Mouse (Mus musculus) erythroblast, adult 5-6 weeks (primary cell): ENCODE results near the gene Olfr155. TPM values are rescaled to one million over a fixed set of nuclear protein-coding genes. Genes with fewer than 3 reads are reported as not detected.

Experiments used
- ATAC-seq: replicated peaks from 2 replicates; pipeline ENCODE4 v1.8.0; 2016; ENCODE audit warnings: moderate number of reproducible peaks, mild to moderate bottlenecking, moderate TSS enrichment, inconsistent platforms; ENCODE audit not compliant: poor library complexity, low FRiP score, severe bottlenecking
- total RNA-seq, 2 experiments: library from RNA; stranded (forward) in 1 of 2; stranded (reverse) in 1 of 2; fragments of 150-400 nt in 1 of 2; fragments of 200-764, 138-1000 nt in 1 of 2; gene quantifications; 2 replicates each; pipeline versions ENCODE4 v1.2.3 to v1.2.4; 2015 to 2017; ENCODE audit warnings: low replicate concordance in 2 of 2

Olfr155 gene
- total RNA-seq, 2 experiments from 2014 or later: not detected

DNA sequence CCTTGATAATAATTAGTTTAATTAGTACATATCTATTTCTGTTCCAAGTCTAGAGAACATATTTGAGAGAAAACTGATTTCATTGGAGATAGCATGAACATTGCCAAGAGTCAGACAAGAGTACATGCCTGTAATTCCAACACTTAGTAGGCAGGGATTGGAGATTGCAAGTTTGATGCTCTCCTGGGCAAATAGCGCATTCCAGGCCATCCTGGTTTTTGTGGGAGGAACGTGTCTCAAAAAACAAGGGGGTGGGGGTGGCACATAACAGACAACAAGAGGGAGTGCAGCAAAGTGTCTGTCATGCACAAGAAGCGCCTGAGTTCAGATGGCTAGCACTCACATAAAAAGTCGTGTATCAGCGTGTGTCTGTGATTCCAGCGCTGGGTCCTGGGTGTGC lies 28.2 kb downstream of the Olfr155 start:
- ATAC-seq: no peak

DNA sequence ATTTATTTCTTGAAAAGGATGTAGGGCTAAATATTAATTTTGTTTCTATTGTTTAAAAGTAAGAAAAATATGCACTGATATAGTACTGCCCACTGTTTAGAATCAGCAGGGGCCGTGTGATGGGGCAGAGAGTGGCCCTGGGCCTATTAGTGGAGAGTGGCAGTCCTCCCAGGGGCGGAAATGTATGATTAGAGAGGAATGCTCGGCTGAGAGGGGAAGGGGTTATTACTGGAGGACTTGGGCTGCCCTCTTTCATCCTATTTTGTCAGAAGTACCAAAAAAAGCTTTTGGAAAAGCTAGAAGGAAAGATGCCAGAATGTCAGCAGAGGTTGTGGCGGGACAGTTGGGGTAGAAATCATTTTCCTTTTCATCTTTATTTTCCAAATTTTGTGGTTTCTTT lies 32.8 kb downstream of the Olfr155 start:
- ATAC-seq: no peak

DNA sequence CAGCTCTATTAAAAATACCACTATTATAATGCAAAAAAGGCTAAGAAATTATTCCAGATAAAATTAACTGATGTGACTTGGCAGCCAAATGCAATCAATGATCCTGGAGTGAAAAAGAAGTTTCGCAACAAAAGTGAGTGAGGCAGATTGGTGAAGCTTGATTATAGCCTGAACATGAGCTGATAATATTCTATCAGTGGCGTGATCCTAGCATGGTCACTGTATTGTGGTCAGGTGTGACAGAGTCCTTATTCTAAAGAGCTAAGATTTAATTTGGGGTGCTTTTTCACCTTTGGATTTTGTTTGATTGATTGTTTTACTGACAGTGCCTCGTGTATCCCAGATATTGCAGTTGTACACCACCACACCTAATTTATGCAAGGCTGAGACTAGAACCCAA lies 39.9 kb downstream of the Olfr155 start:
- ATAC-seq: no peak

DNA sequence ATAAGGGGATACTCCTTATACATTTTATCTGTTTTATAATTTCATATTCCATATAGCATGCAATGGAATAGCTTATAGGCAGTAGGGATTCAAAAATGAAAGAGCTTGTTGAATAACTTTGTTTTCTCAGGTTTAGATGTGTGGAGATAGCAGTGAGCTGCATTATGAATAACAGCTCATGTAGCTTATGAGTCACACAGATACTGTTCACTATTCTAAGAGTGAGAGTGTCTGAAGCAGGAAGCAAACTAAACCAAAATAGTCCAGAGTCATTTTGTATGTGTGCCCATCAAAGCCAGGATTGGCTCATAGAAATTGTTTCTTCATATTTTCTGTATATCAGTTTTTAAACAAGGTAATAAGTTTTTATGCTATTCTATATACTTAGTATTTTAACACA lies 45.8 kb downstream of the Olfr155 start:
- no peak for ATAC-seq

DNA sequence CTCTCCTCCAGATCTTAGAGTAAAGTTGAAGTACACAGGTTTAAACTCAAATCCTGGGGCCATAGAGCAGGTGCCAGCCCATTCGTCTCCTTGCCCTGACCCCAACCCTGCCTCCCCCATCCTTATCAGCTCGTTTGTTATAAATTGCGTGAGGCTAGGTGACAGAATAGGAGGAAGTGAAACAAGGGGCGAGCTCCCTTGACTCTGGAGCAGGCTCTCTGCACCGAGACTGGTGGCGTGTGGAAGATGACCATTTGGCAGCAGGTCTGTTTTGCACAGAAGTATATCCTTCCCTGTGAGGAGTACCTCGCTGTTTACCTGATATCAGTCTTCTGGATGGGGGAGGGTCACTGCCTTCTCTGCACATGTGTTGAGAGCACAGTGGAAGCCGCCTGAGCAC lies 47.8 kb downstream of the Olfr155 start:
- no peak for ATAC-seq

DNA sequence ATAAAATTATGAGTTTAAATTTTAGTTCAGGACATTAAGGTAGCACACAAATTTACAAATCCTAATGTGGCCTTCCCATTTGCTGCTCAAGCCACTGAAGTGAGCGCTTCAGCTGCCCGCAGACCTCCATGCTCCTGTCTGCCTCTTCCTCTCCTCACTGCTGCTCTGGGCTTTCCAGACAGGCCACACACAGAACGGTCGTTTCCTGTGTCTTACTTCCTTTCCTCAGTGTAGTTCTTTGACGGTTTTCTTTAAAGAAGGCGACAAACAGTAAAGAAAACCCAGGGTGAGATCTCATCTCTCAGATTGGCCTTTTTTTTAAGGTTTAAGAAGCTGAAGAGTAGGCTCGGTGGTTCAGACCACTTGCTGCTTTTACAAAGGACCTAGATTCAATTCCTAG lies 52.3 kb downstream of the Olfr155 start:
- ATAC-seq: no peak

DNA sequence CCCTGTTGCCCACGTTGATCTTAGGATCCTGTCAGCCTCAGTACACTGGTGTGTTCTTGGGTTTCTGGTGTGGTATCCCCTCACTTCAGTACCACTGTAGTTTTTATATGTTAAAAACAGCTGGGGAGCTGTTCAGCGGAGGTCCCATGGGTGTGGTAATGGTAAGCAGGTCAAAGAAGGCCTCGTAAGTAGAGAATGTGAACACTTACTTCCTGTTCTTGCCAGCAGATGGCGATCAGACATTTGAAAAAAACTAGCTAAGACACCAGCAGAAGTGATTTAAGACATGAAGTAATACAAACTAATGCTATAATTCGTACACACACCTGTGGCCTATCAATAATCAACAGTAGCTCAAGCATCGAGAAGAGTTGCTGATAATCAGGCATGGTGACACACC lies 55.1 kb downstream of the Olfr155 start:
- no peak for ATAC-seq

Other genes starting within 250 kb of the Olfr155 start
- gene Npr2, start 219.6 kb upstream of the Olfr155 start, total RNA-seq (2015; ENCODE audit: low replicate concordance): not detected in 2 replicates
- 1.9 TPM in 1 of 2 replicates, not detected in the other for gene Npr2, start 219.6 kb upstream of the Olfr155 start, total RNA-seq (2017; ENCODE audit: low replicate concordance)
- gene Spag8, start 198.0 kb upstream of the Olfr155 start, total RNA-seq (2015; ENCODE audit: low replicate concordance): not detected in 2 replicates
- gene Spag8, start 198.0 kb upstream of the Olfr155 start, total RNA-seq (2017; ENCODE audit: low replicate concordance): not detected in 2 replicates
- 2.9 and 9.6 TPM in 2 replicates for gene Hint2, start 195.1 kb upstream of the Olfr155 start, total RNA-seq (2015; ENCODE audit: low replicate concordance)
- 13.6 and 18.1 TPM in 2 replicates for gene Hint2, start 195.1 kb upstream of the Olfr155 start, total RNA-seq (2017; ENCODE audit: low replicate concordance)
- gene Tmem8b, start 182.6 kb upstream of the Olfr155 start, total RNA-seq (2015; ENCODE audit: low replicate concordance): 3.8 TPM in 1 of 2 replicates, not detected in the other
- gene Tmem8b, start 182.6 kb upstream of the Olfr155 start, total RNA-seq (2017; ENCODE audit: low replicate concordance): 0.42 TPM in 1 of 2 replicates, not detected in the other
- gene Fam221b, start 182.4 kb upstream of the Olfr155 start, total RNA-seq (2015; ENCODE audit: low replicate concordance): not detected in 2 replicates
- 0.70 TPM in 1 of 2 replicates, not detected in the other for gene Fam221b, start 182.4 kb upstream of the Olfr155 start, total RNA-seq (2017; ENCODE audit: low replicate concordance)
- not detected in 2 replicates for gene Olfr70, start 150.8 kb upstream of the Olfr155 start, total RNA-seq (2015; ENCODE audit: low replicate concordance)
- gene Olfr70, start 150.8 kb upstream of the Olfr155 start, total RNA-seq (2017; ENCODE audit: low replicate concordance): 0.70 TPM in 1 of 2 replicates, not detected in the other
- not detected in 2 replicates for gene Olfr71, start 141.3 kb upstream of the Olfr155 start, total RNA-seq (2015; ENCODE audit: low replicate concordance)
- not detected in 2 replicates for gene Olfr71, start 141.3 kb upstream of the Olfr155 start, total RNA-seq (2017; ENCODE audit: low replicate concordance)
- not detected in 2 replicates for gene Hrct1, start 124.4 kb upstream of the Olfr155 start, total RNA-seq (2015; ENCODE audit: low replicate concordance)
- not detected in 2 replicates for gene Hrct1, start 124.4 kb upstream of the Olfr155 start, total RNA-seq (2017; ENCODE audit: low replicate concordance)
- gene Spaar, start 121.5 kb upstream of the Olfr155 start, total RNA-seq (2015; ENCODE audit: low replicate concordance): not detected in 2 replicates
- gene Spaar, start 121.5 kb upstream of the Olfr155 start, total RNA-seq (2017; ENCODE audit: low replicate concordance): not detected in 2 replicates
- gene Olfr159, start 80.6 kb upstream of the Olfr155 start, total RNA-seq (2015; ENCODE audit: low replicate concordance): not detected in 2 replicates
- gene Olfr159, start 80.6 kb upstream of the Olfr155 start, total RNA-seq (2017; ENCODE audit: low replicate concordance): not detected in 2 replicates
- gene Olfr156, start 27.7 kb upstream of the Olfr155 start, total RNA-seq (2015; ENCODE audit: low replicate concordance): not detected in 2 replicates
- not detected in 2 replicates for gene Olfr156, start 27.7 kb upstream of the Olfr155 start, total RNA-seq (2017; ENCODE audit: low replicate concordance)
- not detected in 2 replicates for gene Olfr157, start 11.4 kb upstream of the Olfr155 start, total RNA-seq (2015; ENCODE audit: low replicate concordance)
- gene Olfr157, start 11.4 kb upstream of the Olfr155 start, total RNA-seq (2017; ENCODE audit: low replicate concordance): not detected in 2 replicates
- gene Reck, start 24.0 kb downstream of the Olfr155 start, total RNA-seq (2015; ENCODE audit: low replicate concordance): 1.2 and 5.4 TPM in 2 replicates
- gene Reck, start 24.0 kb downstream of the Olfr155 start, total RNA-seq (2017; ENCODE audit: low replicate concordance): 0.77 and 6.4 TPM in 2 replicates
- 10.8 and 19.2 TPM in 2 replicates for gene Glipr2, start 105.8 kb downstream of the Olfr155 start, total RNA-seq (2015; ENCODE audit: low replicate concordance)
- gene Glipr2, start 105.8 kb downstream of the Olfr155 start, total RNA-seq (2017; ENCODE audit: low replicate concordance): 26.5 and 30.4 TPM in 2 replicates
- not detected in 2 replicates for gene Ccin, start 131.9 kb downstream of the Olfr155 start, total RNA-seq (2015; ENCODE audit: low replicate concordance)
- gene Ccin, start 131.9 kb downstream of the Olfr155 start, total RNA-seq (2017; ENCODE audit: low replicate concordance): not detected in 2 replicates
- 79.6 and 87.6 TPM in 2 replicates for gene Clta, start 152.9 kb downstream of the Olfr155 start, total RNA-seq (2015; ENCODE audit: low replicate concordance)
- gene Clta, start 152.9 kb downstream of the Olfr155 start, total RNA-seq (2017; ENCODE audit: low replicate concordance): 85.4 and 105 TPM in 2 replicates
- gene Gne, start 232.6 kb downstream of the Olfr155 start, total RNA-seq (2015; ENCODE audit: low replicate concordance): 0.77 and 9.4 TPM in 2 replicates
- gene Gne, start 232.6 kb downstream of the Olfr155 start, total RNA-seq (2017; ENCODE audit: low replicate concordance): 6.6 and 8.6 TPM in 2 replicates